Mouse (Mus musculus) intestine, embryonic 15.5 days (tissue): ENCODE results near the gene Slc13a4. TPM values are rescaled to one million over a fixed set of nuclear protein-coding genes. Genes with fewer than 3 reads are reported as not detected.
A peak's percentile ranks its signal among the peaks of the same experiment; 100 is the strongest.

ENCODE experiments used
- ATAC-seq: fragments of 200-750 bp; cut with Nextera tagmentation; 2 replicates; pipeline ENCODE4 v1.8.0; 2017; ENCODE audit warnings: moderate TSS enrichment, moderate library complexity
- H3K27ac ChIP-seq: fragments of 300-500 bp; sonication (generic); 2 replicates; pipeline ENCODE4 v1.5.1; 2015; ENCODE audit warnings: mild to moderate bottlenecking, inconsistent platforms
- H3K27me3 ChIP-seq: fragments of 300-500 bp; sonication (generic); replicated peaks from 2 replicates; pipeline ENCODE4 v1.6.1; 2015; ENCODE audit warnings: inconsistent platforms
- H3K36me3 ChIP-seq: fragments of 300-500 bp; sonication (generic); 2 replicates; pipeline ENCODE4 v1.6.1; 2015; ENCODE audit warnings: inconsistent platforms
- H3K4me1 ChIP-seq: fragments of 300-500 bp; sonication (generic); replicated peaks from 2 replicates; pipeline ENCODE4 v1.6.1; 2015; ENCODE audit warnings: inconsistent platforms
- H3K4me2 ChIP-seq: fragments of 300-500 bp; sonication (generic); replicated peaks from 2 replicates; pipeline ENCODE4 v1.6.1; 2015; ENCODE audit warnings: mild to moderate bottlenecking, inconsistent platforms
- H3K4me3 ChIP-seq: fragments of 300-500 bp; sonication (generic); replicated peaks from 2 replicates; pipeline ENCODE4 v1.5.1; 2015; ENCODE audit warnings: inconsistent platforms
- H3K9ac ChIP-seq: fragments of 300-500 bp; sonication (generic); 2 replicates; pipeline ENCODE4 v1.6.1; 2015; ENCODE audit warnings: inconsistent platforms
- H3K9me3 ChIP-seq: fragments of 300-500 bp; sonication (generic); 2 replicates; pipeline ENCODE4 v1.6.1; 2016; ENCODE audit warnings: inconsistent platforms
- WGBS: fragments of 180-500 bp; shearing (Covaris S2); methylation state at CpG from one replicate; pipeline ENCODE4 v1.1.7; 2015; 5-methylcytosine and 5-hydroxymethylcytosine counted together
- polyA plus RNA-seq: library from polyadenylated mRNA; unstranded; fragments of >200 nt; fragmentation: Nextera tagmentation; extraction: Ambion mirVana; gene quantifications from 2 replicates; pipeline ENCODE4 v1.2.1, GENCODE M21; 2015

The Slc13a4 gene
- 0.54 and 0.71 TPM in 2 replicates for polyA plus RNA-seq

- WGBS: 47% methylated on average over 7 of the region's 7 CpGs
- Histone ChIP-seq H3K27ac (no peak within 1 kb of the TSS), H3K4me1 (no peaks in the 10 kb centered on the region; the same call in 1 of the 2 replicates), H3K36me3 (no peaks in the 10 kb centered on the region), H3K9me3 (no peaks in the 10 kb centered on the region), H3K4me2 (no peak within 1 kb of the TSS), H3K27me3 (no peaks in the 10 kb centered on the region), H3K4me3 (no peak within 1 kb of the TSS), H3K9ac (no peak within 1 kb of the TSS)
- ATAC-seq: no peak
Observed at GRCm38 (mm10) chr6:35308037-35308436, at the start of gene Slc13a4. Slc13a4 (minus strand) TSS chr6:35308131.

DNA sequence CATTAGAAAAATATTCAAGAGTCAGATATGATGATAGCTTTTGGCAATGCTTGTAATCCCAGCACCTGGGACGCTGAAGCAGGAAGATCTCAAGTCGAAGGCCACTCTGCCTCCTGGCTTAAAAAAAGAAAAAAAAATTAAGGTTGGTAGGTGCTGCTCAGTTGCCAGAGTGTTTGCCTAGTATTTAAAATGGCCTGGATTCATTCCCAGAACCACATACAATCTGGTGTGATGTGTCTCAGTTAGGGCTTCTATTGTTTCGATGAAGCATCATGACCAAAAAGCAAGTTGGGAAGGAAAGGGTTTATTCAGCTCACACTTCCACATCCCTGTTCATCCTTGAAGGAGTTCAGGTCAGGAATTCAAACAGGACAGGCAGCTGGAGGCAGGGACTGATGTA lies 47.4 kb upstream of the Slc13a4 start:
- no peak overlapping the region for H3K4me3 ChIP-seq
- H3K27ac ChIP-seq: no peak overlapping the region
- ATAC-seq: no peak
- no peaks in the 10 kb centered on the region for H3K36me3 ChIP-seq
- H3K4me2 ChIP-seq: no peak overlapping the region
- no peaks in the 10 kb centered on the region for H3K9me3 ChIP-seq
- WGBS: 94% methylated on average over 3 of the region's 3 CpGs
- no peaks in the 10 kb centered on the region for H3K27me3 ChIP-seq
- no peaks in the 10 kb centered on the region for H3K4me1 ChIP-seq
- H3K9ac ChIP-seq: no peak overlapping the region

- 28% methylated on average over 6 of the region's 6 CpGs for WGBS
- H3K9ac ChIP-seq: no peak overlapping the region
- no peak overlapping the region for H3K27ac ChIP-seq
- no peaks in the 10 kb centered on the region for H3K9me3 ChIP-seq
- no peak overlapping the region for H3K4me2 ChIP-seq
- no peaks in the 10 kb centered on the region for H3K4me1 ChIP-seq
- H3K4me3 ChIP-seq: no peak overlapping the region
- no peaks in the 10 kb centered on the region for H3K36me3 ChIP-seq
- no peak for ATAC-seq
- H3K27me3 ChIP-seq: no peaks in the 10 kb centered on the region
Observed at GRCm38 (mm10) chr6:35354622-35354998, 46.7 kb upstream of the Slc13a4 start.

- Histone ChIP-seq H3K4me1 (no peaks in the 10 kb centered on the region), H3K27me3 (no peaks in the 10 kb centered on the region), H3K4me3 (no peak overlapping the region), H3K27ac (no peak overlapping the region), H3K36me3 (no peaks in the 10 kb centered on the region), H3K4me2 (0 out of 2 replicates have a peak overlapping the region, but pooled peaks have one; percentile 0), H3K9me3 (no peaks in the 10 kb centered on the region), H3K9ac (no peak overlapping the region)
- ATAC-seq: no peak
- 23% methylated on average over 18 of the region's 18 CpGs for WGBS
Observed at GRCm38 (mm10) chr6:35353846-35354621, 46.1 kb upstream of the Slc13a4 start.

GRCm38 (mm10) chr6:35353416-35353815 lies 45.5 kb upstream of the Slc13a4 start:
- no peaks in the 10 kb centered on the region for H3K27me3 ChIP-seq
- no peak overlapping the region for H3K27ac ChIP-seq
- no peak overlapping the region for H3K4me3 ChIP-seq
- 70% methylated on average over 5 of the region's 5 CpGs for WGBS
- H3K4me1 ChIP-seq: no peaks in the 10 kb centered on the region
- no peak overlapping the region for H3K4me2 ChIP-seq
- H3K9ac ChIP-seq: no peak overlapping the region
- no peak for ATAC-seq
- no peaks in the 10 kb centered on the region for H3K9me3 ChIP-seq
- no peaks in the 10 kb centered on the region for H3K36me3 ChIP-seq

GRCm38 (mm10) chr6:35352867-35353266 lies 44.9 kb upstream of the Slc13a4 start:
- H3K27me3 ChIP-seq: no peaks in the 10 kb centered on the region
- H3K4me3 ChIP-seq: no peak overlapping the region
- H3K27ac ChIP-seq: no peak overlapping the region
- no peak for ATAC-seq
- no peak overlapping the region for H3K4me2 ChIP-seq
- no peaks in the 10 kb centered on the region for H3K36me3 ChIP-seq
- H3K9me3 ChIP-seq: no peaks in the 10 kb centered on the region
- no peak overlapping the region for H3K9ac ChIP-seq
- H3K4me1 ChIP-seq: no peaks in the 10 kb centered on the region
- WGBS: 64% methylated on average over 8 of the region's 8 CpGs

DNA sequence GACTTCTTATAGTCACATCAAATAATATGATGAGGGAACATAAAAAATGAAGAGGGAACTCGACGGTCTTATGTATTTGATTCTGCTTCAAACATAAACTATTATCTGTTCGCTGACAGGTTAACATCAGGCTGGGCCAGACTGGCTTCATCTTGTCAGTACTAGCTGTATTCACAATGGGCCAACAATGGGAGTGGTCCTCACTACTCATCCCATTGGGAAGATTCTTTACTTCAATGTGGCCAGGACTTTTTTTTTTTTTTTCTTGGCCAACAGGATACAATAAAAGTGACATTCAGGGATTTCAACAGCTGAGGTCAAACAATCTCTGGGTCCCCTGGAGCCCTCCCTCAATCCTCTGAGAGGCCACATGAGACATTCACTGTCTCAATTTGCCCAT lies 43.9 kb upstream of the Slc13a4 start:
- H3K9me3 ChIP-seq: no peaks in the 10 kb centered on the region
- no peaks in the 10 kb centered on the region for H3K27me3 ChIP-seq
- WGBS: 95% methylated on average over 3 of the region's 3 CpGs
- no peak overlapping the region for H3K27ac ChIP-seq
- H3K36me3 ChIP-seq: no peaks in the 10 kb centered on the region
- no peaks in the 10 kb centered on the region for H3K4me1 ChIP-seq
- ATAC-seq: no peak
- no peak overlapping the region for H3K9ac ChIP-seq
- H3K4me3 ChIP-seq: no peak overlapping the region
- no peak overlapping the region for H3K4me2 ChIP-seq

DNA sequence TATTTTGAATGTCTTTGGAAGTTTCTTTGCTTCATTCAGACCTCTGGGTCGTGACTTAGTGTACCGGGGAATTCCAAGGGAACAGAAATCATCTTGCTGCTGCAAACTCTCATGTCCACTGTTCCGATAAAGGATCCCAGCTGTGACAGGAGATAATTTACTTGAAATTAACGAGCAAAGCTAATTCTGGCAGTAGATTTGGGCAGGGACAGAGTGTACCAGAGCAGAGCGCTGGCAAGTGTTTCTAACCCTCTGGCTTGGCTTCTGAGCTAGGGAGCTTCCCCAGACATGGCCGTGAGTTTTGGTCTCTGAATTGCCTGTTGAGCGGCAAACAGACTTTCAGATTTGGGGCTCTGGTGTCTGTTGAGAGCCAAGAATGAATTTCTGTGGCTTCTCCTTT lies 41.9 kb upstream of the Slc13a4 start:
- whole genome bisulfite sequencing: 55% methylated on average over 7 of the region's 7 CpGs
- Histone ChIP-seq H3K4me1 (no peaks in the 10 kb centered on the region), H3K4me2 (no peak overlapping the region), H3K4me3 (no peak overlapping the region), H3K27ac (no peak overlapping the region), H3K9me3 (no peaks in the 10 kb centered on the region), H3K27me3 (no peaks in the 10 kb centered on the region), H3K9ac (no peak overlapping the region), H3K36me3 (no peaks in the 10 kb centered on the region)
- no peak for ATAC-seq

DNA sequence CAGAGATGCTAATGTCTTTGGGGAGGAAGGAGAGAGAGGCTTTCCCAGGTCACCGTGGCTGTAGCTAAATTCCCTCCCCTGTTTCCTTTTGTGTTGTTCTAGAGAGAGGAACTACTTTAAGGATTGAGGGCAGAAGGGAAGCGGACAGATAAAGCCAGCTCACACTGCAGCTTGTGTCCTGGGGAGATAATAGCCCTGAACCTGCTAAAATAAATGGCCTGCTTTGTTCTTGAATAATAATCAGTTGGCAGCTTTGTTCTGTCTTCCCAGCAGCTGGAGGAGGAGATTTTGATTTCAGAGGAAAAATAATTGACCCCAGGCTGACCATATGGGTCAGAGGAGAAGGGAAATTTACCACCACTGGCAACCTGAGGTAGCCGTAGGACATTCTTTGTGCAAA lies 30.7 kb upstream of the Slc13a4 start:
- Histone ChIP-seq H3K9me3 (no peaks in the 10 kb centered on the region), H3K27ac (no peak overlapping the region), H3K4me2 (no peak overlapping the region), H3K36me3 (no peaks in the 10 kb centered on the region), H3K9ac (no peak overlapping the region), H3K27me3 (no peaks in the 10 kb centered on the region), H3K4me3 (no peak overlapping the region), H3K4me1 (no peaks in the 10 kb centered on the region)
- 43% methylated on average over 3 of the region's 3 CpGs for WGBS
- ATAC-seq: no peak

- Histone ChIP-seq H3K36me3 (no peaks in the 10 kb centered on the region), H3K4me3 (no peak overlapping the region), H3K27me3 (no peaks in the 10 kb centered on the region), H3K9me3 (no peaks in the 10 kb centered on the region), H3K4me1 (no peaks in the 10 kb centered on the region), H3K9ac (no peak overlapping the region), H3K27ac (no peak overlapping the region), H3K4me2 (no peak overlapping the region)
- 63% methylated on average over 8 of the region's 8 CpGs for WGBS
- ATAC-seq: no peak
Observed at GRCm38 (mm10) chr6:35337836-35338235, 29.9 kb upstream of the Slc13a4 start.

- Histone ChIP-seq H3K9ac (no peak overlapping the region), H3K36me3 (no peaks in the 10 kb centered on the region), H3K27ac (no peak overlapping the region), H3K9me3 (no peaks in the 10 kb centered on the region), H3K4me1 (0 out of 2 replicates have a peak, but pooled peaks cover 3% of the 10 kb centered on the region), H3K4me2 (no peak overlapping the region), H3K4me3 (no peak overlapping the region), H3K27me3 (no peaks in the 10 kb centered on the region)
- ATAC-seq: no peak
- WGBS: 40% methylated on average over 5 of the region's 5 CpGs
Observed at GRCm38 (mm10) chr6:35335452-35335851, 27.5 kb upstream of the Slc13a4 start.

DNA sequence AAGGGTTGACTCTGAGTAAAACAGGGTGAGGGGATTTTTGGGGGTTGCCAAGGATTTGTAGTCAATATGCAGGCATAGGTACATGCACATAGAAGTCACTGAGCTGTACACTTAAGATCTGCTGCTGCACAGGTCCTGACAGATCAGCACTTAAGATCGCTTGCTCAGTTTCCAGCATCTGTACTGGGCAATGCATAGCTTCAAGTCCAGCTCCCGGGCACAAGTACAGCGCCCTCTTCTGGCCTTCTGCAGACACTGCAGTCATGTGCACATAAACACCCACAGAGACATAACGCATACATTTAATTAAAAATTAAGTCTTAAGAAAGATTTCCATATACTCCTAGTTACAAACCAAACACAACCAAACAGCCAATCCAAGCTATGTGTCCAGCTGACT lies 26.3 kb upstream of the Slc13a4 start:
- no peaks in the 10 kb centered on the region for H3K27me3 ChIP-seq
- WGBS: 74% methylated on average over 4 of the region's 4 CpGs
- H3K9ac ChIP-seq: no peak overlapping the region
- no peak overlapping the region for H3K4me2 ChIP-seq
- ATAC-seq: no peak
- no peak overlapping the region for H3K27ac ChIP-seq
- H3K36me3 ChIP-seq: no peaks in the 10 kb centered on the region
- H3K9me3 ChIP-seq: no peaks in the 10 kb centered on the region
- 0 out of 2 replicates have a peak, but pooled peaks cover 3% of the 10 kb centered on the region for H3K4me1 ChIP-seq
- no peak overlapping the region for H3K4me3 ChIP-seq

GRCm38 (mm10) chr6:35333632-35334031 lies 25.7 kb upstream of the Slc13a4 start:
- H3K27me3 ChIP-seq: no peaks in the 10 kb centered on the region
- no peak overlapping the region for H3K4me3 ChIP-seq
- H3K4me2 ChIP-seq: no peak overlapping the region
- peak; percentile 64; the same call in 1 of the 2 replicates for ATAC-seq
- H3K27ac ChIP-seq: no peak overlapping the region
- 45% methylated on average over 3 of the region's 3 CpGs for WGBS
- H3K4me1 ChIP-seq: 0 out of 2 replicates have a peak, but pooled peaks cover 3% of the 10 kb centered on the region
- H3K36me3 ChIP-seq: no peaks in the 10 kb centered on the region
- H3K9ac ChIP-seq: no peak overlapping the region
- no peaks in the 10 kb centered on the region for H3K9me3 ChIP-seq
